Mouse (Mus musculus): ENCODE results near the gene Sipa1l3.

Sipa1l3 gene

GRCm38 (mm10) chr7:29277510-29277909 is 240.9 kb downstream of the Sipa1l3 start:
- no peak for DNase-seq

DNA sequence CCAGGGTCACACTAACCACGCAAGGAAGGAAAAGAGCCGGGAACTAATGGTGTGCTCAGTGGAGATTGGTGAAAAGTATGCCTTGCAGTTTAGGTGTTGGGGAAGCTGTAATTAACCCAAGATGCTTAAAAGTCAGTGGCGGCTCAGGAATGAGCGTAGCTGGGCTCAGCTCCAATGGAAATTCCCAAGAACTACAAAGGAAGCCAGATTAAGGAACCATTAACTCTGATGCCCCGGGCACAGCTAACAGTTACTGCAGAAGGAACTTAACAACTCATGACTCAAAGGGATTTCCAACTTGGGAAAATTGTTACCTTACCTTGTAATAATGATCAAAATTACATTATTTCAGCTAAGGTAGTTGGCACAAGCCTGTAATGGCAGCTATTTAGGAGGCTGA is 241.7 kb downstream of the Sipa1l3 start:
- no peak for DNase-seq

DNA sequence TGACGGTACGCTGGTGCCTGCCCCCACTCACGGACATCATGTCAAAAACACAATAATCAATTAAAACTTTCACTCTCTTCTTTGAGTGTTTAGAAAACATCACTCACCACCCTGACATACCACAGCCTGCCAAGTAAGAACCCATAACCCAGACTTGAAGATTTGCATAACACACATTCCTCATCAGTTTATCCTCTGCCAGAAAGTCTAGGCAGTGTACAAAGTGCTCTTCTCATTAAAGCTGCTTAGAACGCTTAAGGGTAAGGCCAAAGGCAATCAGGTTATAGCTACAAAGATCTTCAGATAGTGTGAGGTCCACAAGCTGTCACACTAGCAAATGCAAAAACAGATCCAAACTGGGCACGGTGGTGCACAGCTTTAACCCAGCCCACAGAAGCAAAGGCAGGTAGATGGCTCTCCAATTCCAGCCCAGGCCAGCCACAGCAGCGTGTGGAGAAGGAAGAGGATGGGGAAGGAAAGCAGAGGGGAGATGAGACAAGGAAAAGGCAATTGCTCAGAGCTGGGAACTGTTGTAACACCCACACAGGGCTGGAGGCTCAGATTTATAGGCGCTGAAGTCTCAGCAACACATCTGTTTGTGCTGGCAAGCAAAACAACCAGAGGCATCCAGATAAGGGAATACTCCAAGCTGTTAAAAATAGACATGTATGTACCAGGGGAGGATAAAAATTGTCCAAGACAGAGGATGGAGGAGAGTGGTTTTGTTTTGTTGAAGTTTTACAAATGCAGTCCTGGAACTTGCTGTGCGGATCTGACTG is 246.6 kb downstream of the Sipa1l3 start:
- DNase-seq, result peak; percentile 90

- no peak for DNase-seq
Measured at GRCm38 (mm10) chr7:29270445-29270844, 248.0 kb downstream of the Sipa1l3 start.
